Mouse (Mus musculus): ENCODE measurements around the gene Elovl5.

Elovl5 gene

DNA sequence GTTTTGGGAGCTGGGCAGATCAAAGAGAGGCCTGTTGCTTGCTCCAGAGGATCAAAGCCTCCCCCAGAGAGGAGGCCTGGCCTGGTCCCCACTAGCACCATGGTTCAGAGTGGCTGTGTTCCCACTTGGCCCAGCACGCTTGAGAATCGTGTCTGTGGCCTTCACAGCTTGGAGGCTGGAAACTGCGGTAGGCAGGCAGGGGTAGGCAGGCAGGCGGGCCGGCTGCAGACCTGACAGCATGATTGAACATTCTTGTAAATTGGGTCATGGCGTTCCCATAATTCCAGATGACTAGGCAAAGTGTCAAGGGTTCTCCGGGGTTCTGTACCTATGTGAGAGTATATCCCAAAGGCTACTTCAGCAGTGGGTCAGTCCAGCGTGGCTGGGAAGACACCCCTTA lies 35.9 kb downstream of the Elovl5 start:
- in situ Hi-C loops (cut with MboI, MseI): loop anchor here in 1 of 2 experiments (10.0 kb wide), 1 partner anchor 658 kb away; no protein-coding TSS in a partner anchor

DNA sequence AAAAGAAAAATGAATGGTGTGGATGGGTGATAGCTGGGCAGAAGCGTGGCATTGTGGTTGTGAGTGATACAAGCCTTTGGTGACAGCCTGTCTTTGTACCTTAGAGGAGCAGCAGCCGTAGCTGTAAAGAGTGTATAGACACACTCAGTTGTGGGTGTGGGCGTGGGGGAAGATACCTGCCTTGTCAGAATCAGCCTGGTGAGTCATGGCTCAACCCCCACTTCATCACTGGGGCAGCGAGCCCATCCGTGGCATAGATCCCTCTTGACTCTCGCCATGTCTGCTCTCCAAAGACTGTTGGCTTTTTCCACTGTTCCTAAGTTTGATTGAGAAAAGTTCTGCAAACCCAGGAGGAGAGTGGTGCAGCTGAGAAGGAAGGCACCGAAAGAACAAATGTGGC lies 37.3 kb downstream of the Elovl5 start:
- in situ Hi-C loops (cut with MboI, MseI): loop anchor here in 1 of 2 experiments (10.0 kb wide), 1 partner anchor 660 kb away; no protein-coding TSS in a partner anchor

DNA sequence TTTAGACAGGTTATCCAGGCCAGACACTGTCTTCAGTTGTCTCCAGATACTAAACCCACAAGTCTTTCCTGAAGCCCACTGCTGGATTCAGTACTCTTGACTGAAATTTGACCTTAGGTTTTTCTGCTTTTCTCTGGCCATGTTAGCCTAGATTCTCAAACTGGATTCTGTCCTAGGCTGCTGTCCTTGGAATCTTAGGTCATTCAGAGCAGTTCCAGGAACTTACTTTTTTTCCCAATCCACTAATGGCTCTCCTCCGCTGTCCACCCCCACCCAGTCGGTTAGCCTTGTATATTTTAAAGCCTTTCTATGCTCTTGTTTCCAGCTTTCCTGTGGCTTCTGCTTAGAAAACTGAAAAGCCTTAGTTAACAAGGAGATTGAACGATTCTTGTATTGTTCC lies 37.8 kb downstream of the Elovl5 start:
- in situ Hi-C loops (cut with MboI, MseI): loop anchor here in 1 of 2 experiments (10.0 kb wide), 1 partner anchor 660 kb away; no protein-coding TSS in a partner anchor

DNA sequence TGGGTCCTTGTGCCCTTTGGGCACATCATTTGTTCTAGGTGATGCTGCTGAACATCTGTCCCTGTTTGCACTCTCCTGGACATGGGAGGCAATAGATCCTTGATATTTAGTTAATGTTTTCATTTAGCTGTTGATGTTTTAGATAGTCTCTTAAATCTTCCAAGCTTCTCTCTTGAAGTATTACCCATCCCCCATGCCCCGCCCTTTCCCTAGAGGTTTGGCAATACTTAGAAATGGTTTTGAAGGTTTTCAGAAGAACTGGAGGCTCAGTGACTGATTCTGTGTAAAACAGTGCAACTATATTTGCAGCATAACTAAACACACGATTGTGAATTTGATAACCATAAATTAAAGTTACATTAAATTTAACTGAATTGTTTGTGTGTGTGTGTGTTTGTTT lies 38.3 kb downstream of the Elovl5 start:
- in situ Hi-C loops (cut with MboI, MseI): loop anchor here in 1 of 2 experiments (10.0 kb wide), 1 partner anchor 661 kb away; no protein-coding TSS in a partner anchor

DNA sequence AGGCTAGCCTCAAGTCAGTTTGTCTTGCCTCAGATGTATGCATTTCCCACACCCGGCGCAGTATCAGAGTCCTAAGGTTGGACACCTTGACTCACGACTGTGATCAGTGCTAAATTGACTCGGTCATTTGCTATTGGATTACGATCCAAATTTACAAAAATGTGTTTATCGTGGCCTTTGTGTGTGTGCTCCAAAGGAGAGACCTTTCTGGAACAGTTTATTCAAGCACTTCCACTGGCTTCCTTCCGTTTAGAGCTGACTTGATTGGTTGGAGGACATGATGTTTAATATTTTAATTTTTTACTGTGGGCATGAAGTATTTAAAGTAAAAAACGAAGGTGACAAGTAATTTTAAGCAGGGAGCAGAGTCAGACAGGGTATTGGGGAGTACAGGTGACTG lies 38.8 kb downstream of the Elovl5 start:
- in situ Hi-C loops (cut with MboI, MseI): loop anchor here in 1 of 2 experiments (10.0 kb wide), 1 partner anchor 661 kb away; no protein-coding TSS in a partner anchor

DNA sequence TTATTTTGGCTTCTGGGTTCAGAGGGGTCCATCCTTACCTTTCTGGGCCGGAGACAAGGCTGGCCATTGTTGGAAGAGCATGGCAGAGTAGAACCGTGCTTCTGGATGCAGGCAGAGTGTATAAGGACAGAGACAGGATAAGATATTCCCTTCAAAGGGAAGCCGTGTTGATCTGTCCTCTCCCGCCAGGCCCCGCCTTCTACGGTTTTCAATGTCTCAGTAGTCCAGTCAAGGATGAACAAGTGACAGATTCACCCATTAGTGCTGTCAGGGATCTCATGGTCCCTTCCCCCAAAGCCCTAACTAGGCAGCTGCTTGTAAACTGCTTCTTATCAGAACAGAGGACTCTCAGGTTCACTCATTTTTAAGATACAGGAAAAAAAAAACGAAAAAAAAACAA lies 41.2 kb downstream of the Elovl5 start:
- in situ Hi-C loops (cut with MboI, MseI): loop anchor here in 1 of 2 experiments (10.0 kb wide), 1 partner anchor 664 kb away; no protein-coding TSS in a partner anchor

DNA sequence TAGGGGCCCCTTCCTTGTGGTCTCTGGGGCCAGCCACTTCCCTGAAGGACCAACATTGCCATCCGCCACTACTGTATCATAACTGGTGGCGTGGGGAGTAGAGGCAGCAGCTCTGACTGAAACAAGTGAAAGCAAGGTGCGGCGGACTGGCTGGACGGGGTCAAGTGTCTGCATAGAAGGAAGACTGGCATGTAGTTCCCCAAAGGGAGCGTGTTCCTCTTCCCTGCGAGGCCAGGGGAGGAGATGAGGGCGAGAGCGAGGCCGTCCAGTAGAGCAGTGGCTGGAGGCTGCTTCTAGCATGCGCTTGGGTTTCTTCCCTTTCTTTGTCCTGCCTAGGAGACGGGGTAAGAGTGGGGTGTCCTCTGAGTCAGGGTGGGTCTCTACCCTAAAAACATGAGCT lies 42.6 kb downstream of the Elovl5 start:
- in situ Hi-C loops (cut with MboI, MseI): loop anchor here in 1 of 2 experiments (10.0 kb wide), 1 partner anchor 665 kb away; no protein-coding TSS in a partner anchor

DNA sequence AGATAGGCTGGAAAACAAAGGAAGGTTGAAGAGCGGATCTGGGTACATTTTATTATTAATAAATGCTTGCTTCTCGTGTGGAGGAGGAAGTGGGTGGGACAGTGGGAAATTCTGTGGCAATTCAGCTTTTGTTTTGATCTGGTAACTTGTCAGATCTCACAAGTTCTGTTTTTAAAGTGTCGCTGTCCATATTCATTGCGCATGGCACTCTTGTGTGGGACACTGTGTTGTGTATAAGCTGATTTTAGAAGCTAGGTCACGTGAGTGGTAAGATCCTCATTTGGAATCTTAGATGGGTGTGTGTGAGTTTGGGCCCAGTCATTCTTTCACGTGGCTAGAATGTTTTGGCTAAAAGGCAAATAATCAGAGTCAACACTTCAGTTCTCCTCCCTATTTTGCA lies 44.2 kb downstream of the Elovl5 start:
- in situ Hi-C loops (cut with MboI, MseI): no loop called here

DNA sequence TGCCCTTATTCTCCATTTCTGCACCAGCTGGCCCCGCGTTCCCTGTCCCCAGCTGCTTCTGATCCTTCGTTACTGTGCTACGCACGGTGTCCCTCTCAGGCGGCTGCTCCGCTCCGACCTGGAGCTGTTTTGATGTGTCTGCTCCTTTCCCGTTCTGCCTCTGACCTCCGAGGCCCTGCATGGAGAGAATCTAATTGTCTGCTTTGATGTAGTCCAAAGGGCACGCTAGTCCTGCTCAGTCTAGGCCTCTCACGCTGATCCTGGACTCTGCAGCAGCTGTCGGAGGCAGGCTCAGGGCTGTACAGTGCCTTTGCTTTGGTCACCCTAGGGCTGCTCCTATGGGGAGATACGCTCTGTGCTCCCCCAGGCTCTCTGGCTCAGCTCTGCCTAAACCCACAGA lies 46.9 kb downstream of the Elovl5 start:
- in situ Hi-C loops (cut with MboI, MseI): no loop called here

DNA sequence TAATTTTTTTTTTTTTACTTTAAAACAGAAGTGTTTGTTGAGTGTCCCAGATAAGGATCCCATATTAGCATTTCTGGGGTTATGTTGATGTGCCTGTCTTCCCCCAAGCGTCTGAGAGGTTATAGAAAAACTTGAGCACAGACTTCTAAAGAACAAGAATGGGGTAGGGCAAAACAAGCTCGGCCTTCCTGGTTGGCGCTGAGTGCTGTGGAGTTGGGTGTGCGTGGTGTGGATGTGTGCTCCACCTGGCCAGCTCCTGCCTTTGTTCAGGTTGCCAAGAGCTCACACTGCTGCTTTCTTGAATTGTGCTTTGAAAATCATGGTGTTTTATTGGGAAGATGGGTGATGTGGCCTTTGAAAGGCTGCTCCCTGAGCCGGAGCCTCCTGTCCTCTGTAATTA lies 48.1 kb downstream of the Elovl5 start:
- in situ Hi-C loops (cut with MboI, MseI): no loop called here

DNA sequence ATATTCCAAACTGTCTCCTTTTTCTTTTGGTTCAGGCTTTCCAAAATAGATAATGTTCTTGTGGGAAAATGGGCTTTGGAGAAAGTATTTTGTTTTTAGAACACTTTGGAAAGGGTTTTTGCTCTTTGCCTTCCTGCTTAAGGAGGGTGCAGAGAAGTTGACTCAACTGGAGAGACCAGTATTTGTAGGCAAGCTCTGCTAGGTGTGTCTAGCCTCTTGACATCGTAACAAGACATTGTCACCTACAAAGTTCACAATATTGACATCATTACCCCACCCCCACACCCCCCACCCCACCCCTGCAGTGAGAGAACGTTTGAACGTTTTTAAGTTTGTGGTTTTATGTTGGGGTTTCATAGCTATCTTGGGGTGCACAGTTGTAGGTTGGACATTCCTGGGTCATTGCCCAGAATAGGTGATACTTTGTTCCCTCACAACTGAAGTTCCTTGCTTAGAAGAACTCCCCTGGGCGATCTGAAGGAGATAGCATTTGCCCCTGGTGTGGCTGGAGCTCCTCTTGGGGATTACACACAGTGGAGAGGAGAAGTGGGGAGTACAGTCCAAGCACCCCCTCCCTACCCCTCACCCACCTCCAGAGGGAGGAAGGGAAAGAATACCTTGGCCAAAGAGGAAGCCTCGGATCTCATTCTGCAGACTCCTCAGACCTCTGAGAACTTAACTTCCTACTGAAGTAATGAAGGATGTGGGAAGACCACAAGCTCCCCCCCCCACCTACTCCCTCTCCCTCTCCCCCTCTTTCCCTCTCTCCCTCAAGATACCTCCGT lies 48.8 kb downstream of the Elovl5 start:
- in situ Hi-C loops (cut with MboI, MseI): no loop called here

DNA sequence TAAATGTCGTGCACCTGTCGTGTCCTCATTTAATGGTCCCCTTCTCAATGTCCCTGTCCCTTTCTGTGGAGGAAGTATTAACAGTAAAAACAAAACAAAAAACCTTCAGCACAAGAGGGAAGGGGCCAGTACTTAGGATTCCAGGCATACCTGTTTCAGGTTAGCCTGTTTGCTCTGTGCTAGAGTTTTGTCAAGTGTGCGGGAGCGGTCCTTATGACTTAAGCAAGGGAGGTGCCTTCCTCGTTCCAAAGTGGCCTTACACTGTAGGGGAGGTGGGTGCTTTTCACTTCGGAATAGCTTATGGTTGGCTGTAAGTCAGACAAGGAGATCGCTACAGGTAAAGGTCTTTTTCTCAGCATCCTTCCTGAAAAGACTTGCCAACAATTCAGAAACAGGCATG lies 49.7 kb downstream of the Elovl5 start:
- in situ Hi-C loops (cut with MboI, MseI): no loop called here

DNA sequence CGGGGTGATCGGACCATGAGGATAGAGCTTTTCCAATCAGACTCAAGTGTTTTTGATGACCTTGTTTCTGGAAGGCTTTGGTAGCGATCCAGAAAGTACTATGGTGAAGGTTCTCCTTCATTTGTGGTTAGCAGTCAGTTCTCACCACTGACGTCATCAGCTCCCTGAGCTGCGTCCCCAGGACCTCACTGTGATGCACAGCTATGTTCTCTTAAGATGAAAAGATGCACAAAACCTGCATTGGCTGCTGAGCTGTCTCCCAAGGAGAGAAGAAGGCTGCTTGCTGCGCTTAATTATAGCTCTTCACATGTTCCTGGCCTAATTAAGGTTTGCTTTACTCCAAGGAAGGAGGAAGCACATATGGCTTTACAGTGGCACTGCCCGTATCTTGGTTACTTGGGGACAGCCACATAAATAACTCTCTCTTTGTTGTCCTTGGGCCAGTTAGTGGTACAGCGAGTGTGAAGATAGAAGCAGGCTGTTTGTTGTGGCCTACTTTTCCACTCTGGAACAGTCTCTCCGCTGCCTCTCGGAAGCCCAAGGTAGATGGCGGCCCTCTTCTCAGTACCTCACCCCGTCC lies 50.5 kb downstream of the Elovl5 start:
- in situ Hi-C loops (cut with MboI, MseI): no loop called here

DNA sequence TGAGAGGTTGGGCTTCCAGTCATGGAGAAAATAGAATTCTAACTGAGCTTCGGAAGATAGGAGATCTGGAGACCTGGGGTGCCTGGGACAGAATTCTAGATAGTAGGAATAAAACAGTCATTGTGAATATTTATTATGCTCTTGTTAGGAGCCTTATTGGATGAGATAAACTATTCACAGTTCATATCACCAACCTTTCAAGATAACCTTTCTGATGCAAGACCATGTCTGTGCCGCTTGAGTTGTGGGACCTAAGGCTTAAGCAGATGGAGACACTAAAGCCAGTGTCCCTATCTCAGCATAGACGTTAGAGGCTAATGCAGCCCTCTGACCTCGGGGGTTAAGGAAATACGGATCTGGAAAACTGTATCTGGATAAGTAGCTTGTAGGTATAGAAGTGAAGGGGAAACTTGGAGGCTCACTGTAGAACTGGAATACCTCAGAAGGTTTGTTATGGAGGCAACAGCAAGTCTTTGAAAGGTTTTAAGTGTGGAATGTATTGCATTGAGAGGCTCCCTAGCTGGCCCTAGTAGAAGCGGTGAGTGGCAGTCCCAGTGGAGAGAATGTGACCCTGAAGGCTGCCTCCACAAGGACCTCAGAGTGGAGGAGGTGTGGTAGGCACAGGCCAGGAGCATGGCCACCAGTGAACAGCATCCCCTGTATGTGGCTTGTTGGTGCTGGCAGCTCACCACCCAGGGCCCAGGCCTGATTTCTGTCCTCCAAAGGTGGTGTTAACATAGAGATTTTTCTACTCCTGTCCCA lies 52.2 kb downstream of the Elovl5 start:
- in situ Hi-C loops (cut with MboI, MseI): no loop called here

DNA sequence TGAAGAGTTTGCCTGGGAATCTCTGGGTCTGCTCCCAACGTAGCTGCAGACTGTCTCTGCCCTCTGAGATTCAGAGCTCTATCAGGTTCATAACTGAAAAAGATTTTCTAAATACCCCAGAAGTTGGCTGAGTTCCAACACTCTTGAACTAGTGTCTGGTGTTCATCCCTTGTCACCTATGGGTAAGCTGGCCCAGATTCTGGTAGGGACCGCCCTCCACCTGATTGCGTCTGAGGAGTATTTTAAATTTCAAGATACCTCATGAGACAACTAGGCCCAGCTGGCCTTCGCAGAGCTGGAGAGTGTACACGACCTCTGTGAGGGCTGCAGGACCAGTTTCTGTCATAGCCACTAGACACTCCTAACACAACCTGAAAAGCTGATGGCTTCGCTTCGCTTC lies 61.8 kb downstream of the Elovl5 start:
- in situ Hi-C loops (cut with MboI, MseI): no loop called here

DNA sequence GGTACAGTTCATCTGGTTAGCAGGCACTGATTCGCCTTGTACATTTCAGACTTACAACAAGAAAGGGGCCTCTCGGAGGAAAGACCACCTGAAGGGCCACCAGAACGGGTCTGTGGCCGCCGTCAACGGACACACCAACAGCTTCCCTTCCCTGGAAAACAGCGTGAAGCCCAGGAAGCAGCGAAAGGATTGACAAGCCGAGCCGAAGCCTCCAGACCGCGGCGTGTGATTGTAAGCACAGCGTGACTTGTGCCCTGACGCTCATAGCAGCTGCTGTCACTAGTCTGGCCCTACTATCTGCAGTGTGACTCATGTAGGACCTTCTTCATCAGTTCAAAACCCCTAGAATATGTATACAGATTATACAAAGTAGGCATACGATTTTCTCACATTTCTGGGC lies 65.5 kb downstream of the Elovl5 start:
- in situ Hi-C loops (cut with MboI, MseI): no loop called here

DNA sequence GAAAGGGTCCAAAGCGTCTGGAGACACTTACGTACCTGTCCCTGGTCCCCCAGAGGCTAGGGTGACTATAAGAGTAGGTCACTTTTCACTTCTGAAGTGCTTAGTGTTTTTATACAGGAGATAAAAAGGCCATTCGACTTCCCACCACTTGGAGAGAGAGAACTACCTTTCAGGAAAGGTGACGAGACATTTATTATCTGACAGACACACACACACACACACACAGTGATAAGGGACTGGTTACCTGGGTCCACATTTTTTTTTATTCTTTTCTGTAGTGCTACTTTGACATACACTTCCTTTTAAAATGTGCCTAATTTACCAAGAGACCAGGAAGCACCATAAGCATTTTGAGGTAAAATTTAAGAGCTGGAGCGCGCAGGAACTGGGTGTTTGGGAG lies 66.4 kb downstream of the Elovl5 start:
- in situ Hi-C loops (cut with MboI, MseI): no loop called here

DNA sequence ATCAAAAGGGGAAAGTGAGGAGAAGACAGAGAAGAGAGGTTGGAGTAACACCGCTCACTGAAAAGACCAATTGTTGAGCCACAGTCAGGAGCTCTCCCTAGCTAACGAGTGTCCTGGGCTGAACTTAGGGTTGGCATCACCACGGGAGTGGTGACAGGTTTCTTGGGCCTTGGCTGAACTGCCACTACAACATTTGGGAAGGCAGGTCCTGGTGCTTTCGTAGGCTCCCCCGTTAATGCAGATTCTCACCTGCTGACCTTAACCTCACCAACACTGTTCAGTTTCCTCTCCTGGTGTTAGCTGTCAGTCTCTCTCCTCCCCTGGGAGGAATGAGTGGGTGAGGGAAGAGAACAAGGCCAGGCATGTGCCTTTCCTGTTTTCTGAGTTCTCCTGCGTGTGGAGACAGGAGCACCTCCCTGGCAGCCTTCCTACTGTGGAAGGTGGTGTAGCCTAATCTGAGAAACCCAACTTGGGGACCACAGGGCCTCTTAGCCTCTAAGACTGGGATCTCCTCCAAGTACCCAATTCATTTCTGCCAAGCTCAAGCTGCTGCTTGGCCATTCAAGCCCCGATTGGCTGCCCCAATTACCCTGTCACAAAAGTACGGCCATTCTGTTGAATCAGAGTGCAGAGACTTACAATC lies 69.1 kb downstream of the Elovl5 start:
- in situ Hi-C loops (cut with MboI, MseI): no loop called here

DNA sequence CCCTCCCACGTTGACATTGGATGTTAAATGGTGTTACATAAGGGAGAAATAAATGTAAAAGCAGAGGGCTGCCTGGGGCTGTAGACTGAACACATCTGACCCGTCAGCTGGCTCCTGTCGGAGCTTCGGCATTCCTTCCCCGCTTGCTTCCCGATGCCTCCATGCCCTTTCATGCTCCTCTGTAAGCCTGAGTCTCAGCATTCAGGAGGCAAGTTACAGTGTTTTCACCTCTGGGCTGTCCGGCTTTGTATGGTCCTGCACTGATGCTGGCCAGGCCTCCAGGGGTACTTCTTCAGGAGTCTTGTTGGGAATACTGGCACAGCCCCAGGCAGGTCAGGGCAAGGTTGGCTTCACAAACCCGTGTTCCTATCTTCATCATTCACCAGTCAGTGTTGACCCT lies 72.5 kb downstream of the Elovl5 start:
- in situ Hi-C loops (cut with MboI, MseI): no loop called here

DNA sequence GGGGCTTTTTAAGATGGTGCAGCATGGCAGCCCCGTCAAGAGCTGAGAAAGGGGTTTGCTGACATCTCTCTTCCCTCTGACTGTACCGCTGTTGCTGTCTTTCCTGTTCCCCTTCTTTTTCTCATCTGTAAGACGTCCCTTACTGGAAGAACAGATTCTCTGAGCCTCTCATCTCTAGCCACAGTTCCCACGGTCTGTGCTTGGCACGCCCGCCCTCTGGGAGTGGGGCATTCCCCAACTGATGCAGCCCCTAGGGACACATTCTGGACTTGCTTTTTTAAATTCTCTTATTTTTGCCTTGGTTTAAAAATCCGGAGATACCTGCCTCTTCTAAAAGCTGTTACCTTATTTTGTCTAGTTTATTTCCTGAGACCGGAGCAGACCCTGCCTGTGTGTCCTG lies 73.1 kb downstream of the Elovl5 start:
- in situ Hi-C loops (cut with MboI, MseI): no loop called here

DNA sequence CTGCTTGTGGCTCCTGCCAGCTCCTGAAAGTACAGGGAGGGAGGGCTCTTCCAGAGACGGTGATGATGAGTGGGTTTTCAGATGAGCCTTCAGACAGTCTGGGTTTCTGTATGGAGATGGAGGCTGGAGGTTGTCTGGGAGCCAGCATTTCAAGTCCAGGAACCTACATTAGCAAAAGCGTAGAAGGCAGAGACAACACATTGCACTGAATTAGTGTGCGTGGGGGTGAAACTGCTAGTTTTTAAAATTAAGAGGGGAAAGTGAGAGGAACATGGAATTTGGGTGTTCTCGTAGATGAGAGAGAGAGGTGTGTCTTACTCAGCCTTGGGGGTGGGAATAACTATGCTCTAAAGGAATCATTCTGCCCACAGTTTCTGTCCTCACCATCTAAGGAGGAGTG lies 74.5 kb downstream of the Elovl5 start:
- in situ Hi-C loops (cut with MboI, MseI): no loop called here

DNA sequence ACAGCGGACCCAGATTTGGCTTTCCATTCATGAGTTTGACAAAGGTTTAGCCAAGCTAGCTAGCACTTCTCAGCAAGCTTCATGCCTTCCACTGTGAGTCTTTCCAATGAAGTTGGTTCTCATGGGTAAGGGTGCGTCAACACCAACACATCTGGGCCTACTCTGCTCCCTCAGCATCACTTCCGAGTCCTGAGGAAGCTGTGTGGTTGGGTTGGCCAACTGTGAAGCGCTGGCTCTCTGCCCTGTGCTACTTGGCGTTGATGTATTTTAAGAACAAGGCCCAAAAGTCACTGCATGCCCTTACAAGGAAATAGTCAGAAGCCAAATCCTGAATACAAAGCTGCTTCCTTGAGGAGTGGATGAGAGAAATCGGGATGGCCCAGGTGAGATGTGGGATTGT lies 75.1 kb downstream of the Elovl5 start:
- in situ Hi-C loops (cut with MboI, MseI): no loop called here

All from T-helper 17 cell (primary cell).